Mouse (Mus musculus) E14TG2a.4 (cell line): Measurements from ENCODE around the gene Smok3c.

Experiments used
- CTCF ChIP-seq: conservative IDR thresholded peaks from 2 replicates; pipeline ENCODE4 v1.5.1; 2014; ENCODE audit warnings: low read length
- NANOG ChIP-seq: IDR thresholded peaks from 2 replicates; pipeline ENCODE4 v1.6.1; 2014; ENCODE audit warnings: borderline replicate concordance, low read length, mixed read lengths

- TF ChIP-seq CTCF, result no peak
- no peak for TF ChIP-seq NANOG
Measured at GRCm38 (mm10) chr5:138081446-138081845, 28.5 kb downstream of the Smok3c start.
